Mouse (Mus musculus) heart, embryonic 16.5 days (tissue): Measurements from ENCODE around the gene Gm20517. TPM values are rescaled to one million over a fixed set of nuclear protein-coding genes. Genes with fewer than 3 reads are reported as not detected.

ENCODE experiments used
- ATAC-seq: fragments of 200-750 bp; cut with Nextera tagmentation; replicated peaks from 2 replicates; pipeline ENCODE4 v1.8.0; 2017; ENCODE audit warnings: moderate number of reproducible peaks; ENCODE audit not compliant: insufficient read depth, low FRiP score; ENCODE audit errors: extremely low read depth
- H3K27ac ChIP-seq: fragments of 300-500 bp; sonication (generic); 2 replicates; pipeline ENCODE4 v1.5.1; 2014; ENCODE audit warnings: mild to moderate bottlenecking, low read length, control low read depth, moderate library complexity
- H3K27me3 ChIP-seq: fragments of 300-500 bp; sonication (generic); 2 replicates; pipeline ENCODE4 v1.6.1; 2014; ENCODE audit warnings: low read length, mixed read lengths; ENCODE audit not compliant: control insufficient read depth, insufficient read depth
- H3K36me3 ChIP-seq: fragments of 300-500 bp; sonication (generic); 2 replicates; pipeline ENCODE4 v1.6.1; 2014; ENCODE audit not compliant: control insufficient read depth, insufficient read depth
- H3K4me1 ChIP-seq: fragments of 300-500 bp; sonication (generic); 2 replicates; pipeline ENCODE4 v1.6.1; 2014; ENCODE audit warnings: low read length, mixed read lengths; ENCODE audit not compliant: control insufficient read depth, insufficient read depth
- H3K4me2 ChIP-seq: fragments of 300-500 bp; sonication (generic); 2 replicates; pipeline ENCODE4 v1.6.1; 2014; ENCODE audit warnings: low read depth, mild to moderate bottlenecking, control low read depth, low read length
- H3K4me3 ChIP-seq: fragments of 300-500 bp; sonication (generic); 2 replicates; pipeline ENCODE4 v1.5.1; 2014; ENCODE audit warnings: mild to moderate bottlenecking, control low read depth, low read length
- H3K9ac ChIP-seq: fragments of 300-500 bp; sonication (generic); 2 replicates; pipeline ENCODE4 v1.6.1; 2014; ENCODE audit warnings: low read length, control low read depth
- H3K9me3 ChIP-seq: fragments of 300-500 bp; sonication (generic); replicated peaks from 2 replicates; pipeline ENCODE4 v1.6.1; 2016; ENCODE audit warnings: low read length; ENCODE audit not compliant: control insufficient read depth
- WGBS: fragments of 180-500 bp; shearing (Covaris S2); extraction: QIAGEN DNeasy Blood & Tissue Kit; methylation state at CpG from one replicate; pipeline ENCODE4 v1.1.7; 2014; 5-methylcytosine and 5-hydroxymethylcytosine counted together
- polyA plus RNA-seq: library from polyadenylated mRNA; unstranded; fragments of >200 nt; fragmentation: Nextera tagmentation; extraction: Ambion mirVana; gene quantifications from 2 replicates; pipeline ENCODE4 v1.2.1, GENCODE M21; 2015

Gene Gm20517
- 0.82 and 1.0 TPM in 2 replicates for polyA plus RNA-seq

DNA sequence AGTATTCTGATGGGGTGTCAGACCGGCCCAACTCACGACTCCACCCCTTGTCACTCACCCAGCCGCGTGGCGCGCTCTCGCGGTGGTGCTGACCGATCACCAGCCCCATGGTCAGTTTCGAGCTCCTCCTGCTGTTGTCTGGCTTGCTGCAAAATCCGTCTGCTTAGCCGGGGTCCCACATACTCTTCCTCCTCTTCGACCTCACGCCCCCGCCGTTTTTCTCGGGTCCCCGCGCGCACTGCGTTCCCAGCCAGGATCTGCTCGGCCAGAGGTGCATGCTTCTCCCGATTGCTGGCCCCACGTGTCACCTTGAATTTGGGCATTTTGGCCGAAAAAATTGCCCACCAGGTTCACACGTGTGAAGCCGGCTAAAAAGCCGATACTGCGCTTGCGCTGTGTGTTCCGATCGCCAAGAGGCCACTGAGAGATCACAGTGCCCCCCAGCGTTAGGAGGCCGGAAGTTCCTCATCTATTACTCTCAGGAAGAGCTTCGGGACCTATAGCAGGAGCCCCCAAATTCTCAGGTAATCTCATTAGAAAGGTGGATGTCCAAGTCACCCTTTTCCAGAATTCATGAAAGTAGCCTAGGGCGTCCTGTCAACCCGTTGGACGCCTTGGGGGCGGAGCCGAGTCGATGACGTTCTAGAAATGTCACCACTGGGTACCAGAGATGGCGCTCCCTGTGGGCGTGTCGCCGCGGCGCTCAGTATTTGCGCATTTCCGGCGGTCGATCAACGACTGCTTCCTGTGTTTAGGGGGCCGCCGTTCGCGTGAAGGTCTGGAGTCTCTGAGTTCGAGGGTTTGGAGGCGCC is at the start of gene Gm20517, which contains the start of the genes Bysl and Med20:
TSS of gene Gm20517 (plus strand) at position 741 of the 812 bp plus-strand sequence.
TSS of gene Bysl (minus strand) at position 644 of the 812 bp plus-strand sequence.
TSS of gene Med20 (plus strand) at position 734 of the 812 bp plus-strand sequence.
- H3K4me3 ChIP-seq, result peak within 1 kb of the TSS; percentile 97
- H3K9me3 ChIP-seq, result no peaks in the 10 kb centered on the region
- peak within 1 kb of the TSS; percentile 71 for H3K27ac ChIP-seq
- H3K4me1 ChIP-seq, result peaks cover 20% of the 10 kb centered on the region
- peak within 1 kb of the TSS; percentile 92 for H3K9ac ChIP-seq
- H3K27me3 ChIP-seq, result no peaks in the 10 kb centered on the region
- peak within 1 kb of the TSS; percentile 92 for H3K4me2 ChIP-seq
- H3K36me3 ChIP-seq, result peaks cover 21% of the 10 kb centered on the region
- WGBS, result under 1% methylated on average over 59 of the region's 59 CpGs
- ATAC-seq, result peak; percentile 95

DNA sequence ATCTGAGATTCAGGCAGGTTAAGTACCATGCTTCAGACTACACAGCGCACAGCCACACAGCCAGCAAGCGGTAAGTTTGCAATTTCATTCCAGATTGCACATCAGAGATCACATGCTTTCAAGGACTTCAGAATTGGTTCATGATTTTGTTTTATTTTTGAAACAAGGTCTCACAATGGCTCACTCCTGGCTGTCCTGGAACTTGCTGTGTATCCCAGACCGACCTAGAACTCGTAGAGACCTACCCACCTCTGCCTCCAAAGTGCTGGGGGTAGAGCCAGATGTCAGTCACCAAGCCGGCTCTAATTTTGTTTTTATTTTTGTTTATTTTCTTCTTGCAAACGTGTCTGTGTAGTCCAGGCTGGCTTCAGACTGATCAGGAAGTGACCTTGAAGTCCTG is 48.5 kb upstream of the Gm20517 start:
- no peak for ATAC-seq
- H3K27me3 ChIP-seq, result no peaks in the 10 kb centered on the region
- 84% methylated on average over 6 of the region's 6 CpGs for WGBS

DNA sequence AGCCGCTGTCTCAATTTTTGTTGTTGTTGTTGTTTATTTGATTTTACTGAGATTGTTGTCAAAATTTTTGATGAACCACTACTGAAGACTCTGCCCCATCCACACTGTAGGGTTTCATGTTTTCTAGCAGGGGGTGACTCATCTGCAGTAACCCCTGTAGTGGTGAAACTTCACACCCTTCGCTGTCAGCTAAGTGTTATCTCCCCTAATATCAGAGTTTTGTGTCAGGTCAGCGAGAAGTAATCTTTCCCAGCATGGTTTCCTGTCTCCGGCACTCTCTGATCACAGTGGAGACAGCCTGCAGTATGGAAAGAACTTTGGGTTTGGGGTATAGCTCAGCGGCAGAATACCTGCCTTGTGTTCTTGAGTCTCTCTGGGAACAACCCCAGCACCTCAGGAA is 46.8 kb upstream of the Gm20517 start:
- Histone ChIP-seq H3K9ac (no peak overlapping the region), H3K4me2 (no peak overlapping the region), H3K27me3 (no peaks in the 10 kb centered on the region), H3K4me1 (peaks cover 5% of the 10 kb centered on the region), H3K4me3 (no peak overlapping the region), H3K9me3 (no peaks in the 10 kb centered on the region), H3K27ac (no peak overlapping the region), H3K36me3 (no peaks in the 10 kb centered on the region)
- no peak for ATAC-seq
- 53% methylated on average over 5 of the region's 5 CpGs for WGBS

More for the DNA sequence above, 48.5 kb upstream of the Gm20517 start:
- H3K9ac ChIP-seq, result no peak overlapping the region
- no peak overlapping the region for H3K27ac ChIP-seq
- no peak overlapping the region for H3K4me3 ChIP-seq
- no peaks in the 10 kb centered on the region for H3K9me3 ChIP-seq
- H3K36me3 ChIP-seq, result no peaks in the 10 kb centered on the region
- peaks cover 7% of the 10 kb centered on the region for H3K4me1 ChIP-seq
- no peak overlapping the region for H3K4me2 ChIP-seq

DNA sequence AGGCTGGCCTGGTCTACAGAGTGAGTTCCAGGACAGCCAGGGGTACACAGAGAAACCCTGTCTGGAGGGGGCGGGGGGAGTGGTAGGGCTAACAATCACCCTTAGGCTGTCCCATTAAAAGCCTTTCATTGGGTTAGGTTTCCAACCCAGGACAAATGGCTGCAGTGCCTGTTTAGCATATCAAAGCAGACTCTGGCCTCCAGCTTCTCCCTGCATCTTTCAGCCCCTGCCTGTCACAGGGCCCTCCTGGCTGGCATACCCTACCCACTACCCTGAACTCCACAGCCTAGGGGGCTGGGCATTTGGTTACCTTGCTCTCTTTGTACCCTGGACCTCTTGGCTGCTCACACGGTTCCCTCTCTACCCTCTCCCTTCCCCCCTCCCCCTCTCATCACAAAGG is 45.3 kb upstream of the Gm20517 start:
- Histone ChIP-seq H3K9ac (no peak overlapping the region), H3K27me3 (no peaks in the 10 kb centered on the region), H3K4me3 (no peak overlapping the region), H3K36me3 (no peaks in the 10 kb centered on the region), H3K4me1 (no peaks in the 10 kb centered on the region), H3K4me2 (no peak overlapping the region), H3K27ac (no peak overlapping the region), H3K9me3 (no peaks in the 10 kb centered on the region)
- 47% methylated on average over 2 of the region's 2 CpGs for WGBS
- no peak for ATAC-seq

DNA sequence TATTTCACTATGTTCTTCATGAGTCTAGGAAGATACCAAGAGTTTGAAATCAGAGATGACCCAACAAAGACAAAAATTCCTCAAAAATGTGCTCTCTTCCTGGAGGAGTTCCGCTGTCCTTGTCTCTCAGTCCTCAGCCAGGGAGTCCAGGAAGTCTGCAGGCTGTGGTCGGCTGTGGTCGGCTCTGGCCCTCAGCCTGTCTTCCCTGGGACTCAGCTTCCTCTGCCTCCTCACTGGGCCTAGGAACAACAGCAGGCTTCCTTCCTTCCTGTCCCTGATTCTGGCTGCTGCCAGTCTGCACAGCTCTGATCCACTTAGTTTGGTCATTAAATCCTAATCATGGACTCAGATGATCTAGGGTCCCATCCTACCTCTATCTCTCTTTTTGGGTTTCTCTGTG is 44.1 kb upstream of the Gm20517 start:
- ATAC-seq, result peak; percentile 80
- Histone ChIP-seq H3K4me1 (no peaks in the 10 kb centered on the region), H3K4me2 (no peak overlapping the region), H3K9ac (no peak overlapping the region), H3K4me3 (no peak overlapping the region), H3K27ac (peak overlapping the region; percentile 72), H3K36me3 (no peaks in the 10 kb centered on the region), H3K27me3 (no peaks in the 10 kb centered on the region), H3K9me3 (no peaks in the 10 kb centered on the region)
- WGBS, result 60% methylated on average over 3 of the region's 3 CpGs

DNA sequence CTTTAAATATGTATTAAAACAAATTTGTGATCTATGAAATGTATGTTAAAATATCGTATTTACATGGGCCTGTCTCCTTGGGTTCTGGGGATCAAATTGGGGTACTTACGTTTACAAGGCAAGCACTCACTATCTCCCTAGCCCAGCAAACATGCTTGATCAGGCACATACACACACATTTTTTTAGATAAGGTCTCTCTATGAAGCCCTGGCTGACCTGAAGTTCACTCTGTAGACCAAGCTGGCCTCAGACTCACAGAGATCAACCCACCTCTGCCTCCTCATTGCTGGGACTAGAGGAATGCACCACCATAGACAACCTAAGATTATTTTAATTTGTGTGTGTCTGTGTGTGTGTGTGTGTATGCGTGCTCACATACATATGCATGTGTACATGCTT is 43.0 kb upstream of the Gm20517 start:
- Histone ChIP-seq H3K9me3 (no peaks in the 10 kb centered on the region), H3K27ac (no peak overlapping the region), H3K36me3 (no peaks in the 10 kb centered on the region), H3K4me3 (no peak overlapping the region), H3K9ac (no peak overlapping the region), H3K4me1 (no peaks in the 10 kb centered on the region), H3K4me2 (no peak overlapping the region), H3K27me3 (no peaks in the 10 kb centered on the region)
- 80% methylated on average over 3 of the region's 3 CpGs for WGBS
- ATAC-seq, result no peak

DNA sequence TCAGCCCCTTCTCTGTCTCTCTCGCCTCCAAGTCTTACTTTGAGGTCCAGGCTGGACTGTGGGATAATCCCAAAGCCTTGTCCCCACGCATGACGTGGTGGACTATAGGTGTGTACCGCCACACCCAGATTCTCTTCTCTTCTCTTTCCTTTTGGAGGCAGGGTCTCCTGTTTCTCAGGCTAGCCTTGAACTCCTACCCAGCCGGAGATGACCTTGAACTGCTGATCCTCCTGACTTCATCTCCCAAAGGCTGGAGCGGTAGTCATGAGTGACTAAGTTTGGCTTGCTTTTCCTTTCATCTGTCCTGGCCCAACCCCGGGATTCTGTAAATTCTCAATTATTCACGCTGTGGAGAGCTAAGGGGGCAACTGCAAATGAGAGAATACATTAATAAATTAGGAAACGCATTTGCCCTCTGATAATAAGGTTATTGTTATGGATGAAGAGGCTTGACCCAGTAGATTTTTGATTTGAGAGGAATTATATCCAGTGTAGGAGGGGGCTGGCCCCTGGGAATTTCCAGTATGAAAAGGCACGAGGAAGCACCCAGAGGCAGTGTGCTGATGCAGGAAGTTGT is 42.4 kb upstream of the Gm20517 start:
- 89% methylated on average over 10 of the region's 10 CpGs for WGBS
- Histone ChIP-seq H3K9ac (no peak overlapping the region), H3K36me3 (no peaks in the 10 kb centered on the region), H3K4me2 (no peak overlapping the region), H3K4me1 (no peaks in the 10 kb centered on the region), H3K4me3 (no peak overlapping the region), H3K27me3 (no peaks in the 10 kb centered on the region), H3K27ac (no peak overlapping the region), H3K9me3 (no peaks in the 10 kb centered on the region)
- no peak for ATAC-seq

DNA sequence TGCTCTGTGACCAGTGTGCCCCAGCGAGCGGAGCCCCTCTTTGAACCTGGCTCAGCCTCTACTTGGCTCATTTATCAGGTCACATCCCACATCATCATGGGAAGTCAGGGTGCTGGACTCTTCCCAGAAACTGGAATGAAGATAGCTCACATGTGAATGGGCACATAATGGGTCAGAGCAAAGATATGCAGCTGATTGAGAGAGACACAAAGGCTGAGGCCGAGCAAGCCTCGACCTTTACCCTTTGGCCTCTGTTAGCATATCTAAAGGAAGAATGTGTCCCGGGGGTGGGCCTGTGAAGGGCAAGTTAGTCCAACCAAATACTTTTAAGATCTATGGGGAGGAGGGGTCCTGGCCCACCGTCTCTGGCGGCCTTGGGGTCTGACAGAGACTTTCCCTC is 39.8 kb upstream of the Gm20517 start:
- ATAC-seq, result no peak

DNA sequence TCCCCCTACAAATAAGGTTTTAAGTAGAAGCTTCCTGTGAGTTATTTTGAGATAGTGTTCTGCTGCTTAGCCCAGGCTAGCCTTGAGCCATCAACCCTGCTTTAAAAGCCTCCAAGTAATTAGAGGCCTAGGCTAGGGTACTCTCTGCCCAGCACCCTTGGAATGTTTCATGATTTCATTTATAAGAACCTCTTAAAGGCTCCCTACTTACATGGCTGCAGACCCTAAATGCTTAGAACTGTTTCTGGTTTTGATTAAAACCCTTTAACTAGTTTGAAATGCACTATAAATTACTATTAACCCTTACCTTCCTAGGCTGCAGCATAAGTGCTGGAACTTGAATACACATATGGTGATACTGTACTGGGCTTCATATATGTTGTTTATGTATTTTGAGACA is 39.0 kb upstream of the Gm20517 start:
- H3K4me1 ChIP-seq, result no peaks in the 10 kb centered on the region
- no peak overlapping the region for H3K4me3 ChIP-seq
- H3K27me3 ChIP-seq, result no peaks in the 10 kb centered on the region
- no peak overlapping the region for H3K9ac ChIP-seq
- ATAC-seq, result no peak
- H3K4me2 ChIP-seq, result no peak overlapping the region
- no peaks in the 10 kb centered on the region for H3K9me3 ChIP-seq
- no peak overlapping the region for H3K27ac ChIP-seq
- no peaks in the 10 kb centered on the region for H3K36me3 ChIP-seq

More for the DNA sequence above, 39.8 kb upstream of the Gm20517 start:
- no peak overlapping the region for H3K4me2 ChIP-seq
- H3K9me3 ChIP-seq, result no peaks in the 10 kb centered on the region
- H3K27ac ChIP-seq, result no peak overlapping the region
- H3K9ac ChIP-seq, result no peak overlapping the region
- H3K36me3 ChIP-seq, result no peaks in the 10 kb centered on the region
- no peak overlapping the region for H3K4me3 ChIP-seq
- H3K27me3 ChIP-seq, result no peaks in the 10 kb centered on the region
- 58% methylated on average over 7 of the region's 7 CpGs for WGBS
- H3K4me1 ChIP-seq, result no peaks in the 10 kb centered on the region
